Mouse (Mus musculus) neural tube, embryonic 14.5 days (tissue): ENCODE data around the gene Krba1. TPM values are rescaled to one million over a fixed set of nuclear protein-coding genes. Genes with fewer than 3 reads are reported as not detected.

ENCODE experiments used
- ATAC-seq: fragments of 200-750 bp; cut with Nextera tagmentation; 2 replicates; pipeline ENCODE4 v1.8.0; 2017; ENCODE audit warnings: low read depth, mild to moderate bottlenecking, moderate TSS enrichment, moderate library complexity
- H3K27ac ChIP-seq: fragments of 300-500 bp; sonication (generic); 2 replicates; pipeline ENCODE4 v1.5.1; 2014; ENCODE audit warnings: low read depth, mild to moderate bottlenecking, control low read depth, low read length, moderate library complexity, mixed read lengths
- H3K27me3 ChIP-seq: fragments of 300-500 bp; sonication (generic); 2 replicates; pipeline ENCODE4 v1.6.1; 2014; ENCODE audit warnings: low read length; ENCODE audit not compliant: control insufficient read depth, insufficient read depth
- H3K36me3 ChIP-seq: fragments of 300-500 bp; sonication (generic); 2 replicates; pipeline ENCODE4 v1.6.1; 2014; ENCODE audit warnings: low read length, mixed read lengths; ENCODE audit not compliant: control insufficient read depth, insufficient read depth
- H3K4me1 ChIP-seq: fragments of 300-500 bp; sonication (generic); 2 replicates; pipeline ENCODE4 v1.6.1; 2014; ENCODE audit warnings: low read length; ENCODE audit not compliant: control insufficient read depth, insufficient read depth
- H3K4me2 ChIP-seq: fragments of 300-500 bp; sonication (generic); 2 replicates; pipeline ENCODE4 v1.6.1; 2014; ENCODE audit warnings: mild to moderate bottlenecking, low read depth, low read length, control low read depth
- H3K4me3 ChIP-seq: fragments of 300-500 bp; sonication (generic); 2 replicates; pipeline ENCODE4 v1.5.1; 2014; ENCODE audit warnings: low read depth, low read length, control low read depth, mixed read lengths
- H3K9ac ChIP-seq: fragments of 300-500 bp; sonication (generic); replicated peaks from 2 replicates; pipeline ENCODE4 v1.6.1; 2014; ENCODE audit warnings: low read depth, mild to moderate bottlenecking, control low read depth, low read length, mixed read lengths
- H3K9me3 ChIP-seq: fragments of 300-500 bp; sonication (generic); 2 replicates; pipeline ENCODE4 v1.6.1; 2016; ENCODE audit warnings: low read length; ENCODE audit not compliant: control insufficient read depth
- WGBS: fragments of 180-500 bp; shearing (Covaris S2); extraction: QIAGEN DNeasy Blood & Tissue Kit; methylation state at CpG from one replicate; pipeline ENCODE4 v1.1.7; 2014; 5-methylcytosine and 5-hydroxymethylcytosine counted together
- polyA plus RNA-seq: library from polyadenylated mRNA; unstranded; fragments of >200 nt; fragmentation: Nextera tagmentation; extraction: Ambion mirVana; gene quantifications from 2 replicates; pipeline ENCODE4 v1.2.1, GENCODE M21; 2014

Gene Krba1
- polyA plus RNA-seq, 1 experiment from 2014 or later, result 28.1 TPM

GRCm38 (mm10) chr6:48444310-48445180, 49.2 kb downstream of the Krba1 start:
- peak; percentile 72 for ATAC-seq
- H3K27ac ChIP-seq, result peak overlapping the region; percentile 81
- 1% methylated on average over 29 of the region's 34 CpGs for WGBS
- H3K4me3 ChIP-seq, result peak overlapping the region; percentile 70
- H3K9ac ChIP-seq, result peak overlapping the region; percentile 55
- no peaks in the 10 kb centered on the region for H3K9me3 ChIP-seq
- H3K36me3 ChIP-seq, result no peaks in the 10 kb centered on the region
- H3K4me1 ChIP-seq, result no peaks in the 10 kb centered on the region
- peaks cover 1% of the 10 kb centered on the region; the same call in 1 of the 2 replicates for H3K27me3 ChIP-seq
- H3K4me2 ChIP-seq, result peak overlapping the region; percentile 80

DNA sequence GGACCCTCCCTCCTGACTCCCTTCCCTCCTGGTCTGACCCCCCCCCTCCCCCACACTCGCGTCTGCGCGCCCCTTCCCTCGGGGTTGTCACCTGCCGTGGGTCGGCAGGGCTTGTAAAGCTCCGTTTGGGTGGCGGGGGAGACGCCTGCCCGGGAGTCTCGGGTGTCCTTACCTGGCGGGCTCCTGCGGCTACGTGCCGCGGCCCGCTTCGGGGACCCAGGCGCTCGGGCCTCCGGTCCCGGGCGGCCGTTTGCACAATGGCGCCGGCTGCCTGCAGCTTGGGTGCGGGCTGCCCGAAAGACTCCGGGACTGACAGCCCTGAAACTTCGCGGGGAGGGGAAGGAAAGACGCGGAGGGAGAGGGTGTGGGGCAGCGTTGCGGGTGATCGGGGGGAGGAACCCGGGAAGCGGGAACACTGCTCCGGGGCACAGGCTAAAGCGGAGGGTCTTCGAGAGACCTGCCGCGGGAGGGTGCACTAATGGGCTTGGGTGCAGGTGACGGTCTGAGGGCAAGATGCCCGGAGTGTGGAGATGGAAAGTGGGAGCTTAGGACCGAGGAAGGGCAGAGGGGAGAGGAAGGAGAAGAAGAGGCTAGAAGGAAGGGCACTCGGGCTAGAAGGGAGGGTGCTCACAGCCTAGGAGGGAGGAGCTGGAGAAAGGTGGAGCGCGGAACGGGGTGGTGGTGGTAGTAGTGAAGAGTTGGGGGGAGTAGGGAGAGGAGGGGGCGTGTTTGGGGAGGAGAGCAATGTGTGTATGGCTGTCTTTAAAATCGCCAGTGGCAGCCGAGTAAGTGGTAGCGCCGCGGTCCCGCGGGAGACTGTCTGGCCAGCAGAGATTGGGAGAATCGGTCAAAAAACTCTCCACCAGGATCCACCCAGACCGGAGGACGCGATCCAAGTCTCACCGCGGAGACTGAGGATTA, 50.1 kb downstream of the Krba1 start, which contains the start of gene Zfp467:
Gene Zfp467 (minus strand): TSS at position 645 of the 921 bp plus-strand sequence.
- peak within 1 kb of the TSS; percentile 70 for H3K4me3 ChIP-seq
- no peaks in the 10 kb centered on the region for H3K27me3 ChIP-seq
- H3K36me3 ChIP-seq, result no peaks in the 10 kb centered on the region
- peak within 1 kb of the TSS; percentile 55 for H3K9ac ChIP-seq
- peak within 1 kb of the TSS; percentile 81 for H3K27ac ChIP-seq
- H3K9me3 ChIP-seq, result no peaks in the 10 kb centered on the region
- peak within 1 kb of the TSS; percentile 80 for H3K4me2 ChIP-seq
- no peaks in the 10 kb centered on the region for H3K4me1 ChIP-seq
- peak; percentile 29 for ATAC-seq
- under 1% methylated on average over 60 of the region's 65 CpGs for WGBS

GRCm38 (mm10) chr6:48446256-48446655, 50.9 kb downstream of the Krba1 start:
- 29% methylated on average over 3 of the region's 3 CpGs for WGBS
- Histone ChIP-seq H3K27me3 (no peaks in the 10 kb centered on the region), H3K9ac (no peak overlapping the region), H3K9me3 (no peaks in the 10 kb centered on the region), H3K36me3 (no peaks in the 10 kb centered on the region), H3K4me3 (peak overlapping the region; percentile 70), H3K27ac (no peak overlapping the region), H3K4me1 (no peaks in the 10 kb centered on the region), H3K4me2 (peak overlapping the region; percentile 80)
- no peak for ATAC-seq

GRCm38 (mm10) chr6:48446896-48447295, 51.5 kb downstream of the Krba1 start:
- no peak overlapping the region for H3K4me3 ChIP-seq
- H3K27ac ChIP-seq, result no peak overlapping the region
- H3K4me1 ChIP-seq, result no peaks in the 10 kb centered on the region
- H3K36me3 ChIP-seq, result no peaks in the 10 kb centered on the region
- H3K9me3 ChIP-seq, result no peaks in the 10 kb centered on the region
- H3K27me3 ChIP-seq, result no peaks in the 10 kb centered on the region
- no peak overlapping the region for H3K4me2 ChIP-seq
- WGBS, result 78% methylated on average over 3 of the region's 3 CpGs
- H3K9ac ChIP-seq, result no peak overlapping the region
- ATAC-seq, result no peak

DNA sequence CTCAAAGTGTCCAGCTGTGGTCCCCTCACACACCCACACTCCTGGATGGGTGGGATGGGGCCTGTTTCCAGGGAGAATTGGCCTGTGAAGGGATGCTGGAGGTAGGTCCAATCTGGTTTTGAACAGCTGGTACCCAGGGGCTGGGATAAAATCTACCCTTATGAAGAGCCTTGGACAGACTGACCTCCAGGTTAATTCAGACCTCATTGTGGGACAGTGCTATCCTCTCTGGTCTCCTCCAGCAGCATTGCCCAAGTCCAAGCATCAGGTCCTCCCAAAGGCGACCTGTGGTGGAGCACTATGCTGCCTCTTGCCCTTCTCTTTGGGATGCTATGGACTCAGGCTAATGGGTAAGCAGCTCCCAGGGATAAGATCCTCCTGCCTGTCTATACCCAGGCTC, 52.5 kb downstream of the Krba1 start, which contains the start of gene Sspo:
Gene Sspo (plus strand): TSS at position 301 of the 400 bp plus-strand sequence.
- no peak for ATAC-seq
- H3K27me3 ChIP-seq, result no peaks in the 10 kb centered on the region
- no peak within 1 kb of the TSS for H3K9ac ChIP-seq
- H3K36me3 ChIP-seq, result no peaks in the 10 kb centered on the region
- no peak within 1 kb of the TSS for H3K27ac ChIP-seq
- H3K4me1 ChIP-seq, result no peaks in the 10 kb centered on the region
- WGBS, result 89% methylated on average over 1 of the region's 1 CpGs
- H3K9me3 ChIP-seq, result no peaks in the 10 kb centered on the region
- no peak within 1 kb of the TSS for H3K4me3 ChIP-seq
- H3K4me2 ChIP-seq, result no peak within 1 kb of the TSS

- Histone ChIP-seq H3K27ac (no peak overlapping the region), H3K4me2 (no peak overlapping the region), H3K9me3 (no peaks in the 10 kb centered on the region), H3K36me3 (no peaks in the 10 kb centered on the region), H3K4me1 (no peaks in the 10 kb centered on the region), H3K27me3 (no peaks in the 10 kb centered on the region), H3K4me3 (no peak overlapping the region), H3K9ac (no peak overlapping the region)
- 83% methylated on average over 7 of the region's 7 CpGs for WGBS
- ATAC-seq, result no peak
Measured at GRCm38 (mm10) chr6:48448527-48448926, 53.1 kb downstream of the Krba1 start.

DNA sequence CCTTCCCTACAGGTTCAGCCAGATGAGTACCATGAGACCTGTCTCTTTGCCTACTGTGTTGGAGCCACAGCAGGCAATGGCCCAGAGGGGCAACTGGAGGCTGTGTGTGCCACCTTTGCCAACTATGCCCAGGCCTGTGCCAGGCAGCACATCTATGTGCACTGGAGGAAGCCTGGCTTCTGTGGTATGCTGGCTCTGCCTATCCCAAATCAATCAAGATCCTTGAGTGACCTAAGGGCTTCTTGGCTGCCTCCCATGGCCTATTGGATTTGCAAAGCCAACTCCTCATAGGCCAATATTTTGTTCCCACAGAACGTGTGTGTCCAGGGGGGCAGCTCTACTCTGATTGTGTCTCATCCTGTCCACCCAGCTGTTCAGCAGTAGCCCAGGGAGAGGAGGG, 56.8 kb downstream of the Krba1 start:
- 48% methylated on average over 1 of the region's 1 CpGs for WGBS
- Histone ChIP-seq H3K4me2 (no peak overlapping the region), H3K27me3 (no peaks in the 10 kb centered on the region), H3K27ac (no peak overlapping the region), H3K9ac (no peak overlapping the region), H3K9me3 (no peaks in the 10 kb centered on the region), H3K4me1 (no peaks in the 10 kb centered on the region), H3K4me3 (no peak overlapping the region), H3K36me3 (no peaks in the 10 kb centered on the region)
- no peak for ATAC-seq

DNA sequence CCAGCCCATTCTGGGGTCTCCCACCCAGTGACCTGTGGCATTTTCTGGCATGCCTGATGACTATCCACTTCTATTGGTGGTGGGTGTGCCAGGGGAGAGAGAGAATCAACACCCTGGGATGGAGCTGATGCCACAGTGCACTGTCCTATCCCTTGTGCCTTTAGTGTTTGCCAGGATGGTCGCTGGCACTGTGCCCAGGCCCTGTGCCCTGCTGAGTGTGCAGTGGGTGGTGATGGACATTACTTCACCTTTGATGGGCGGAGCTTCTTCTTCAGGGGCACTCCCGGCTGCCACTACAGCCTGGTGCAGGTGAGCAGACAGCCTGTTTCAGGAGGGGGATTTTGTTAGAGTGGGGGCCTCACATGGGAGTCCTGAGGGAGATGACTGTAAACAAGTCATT, 57.4 kb downstream of the Krba1 start:
- Histone ChIP-seq H3K36me3 (no peaks in the 10 kb centered on the region), H3K4me3 (no peak overlapping the region), H3K9ac (no peak overlapping the region), H3K27me3 (no peaks in the 10 kb centered on the region), H3K4me2 (no peak overlapping the region), H3K4me1 (no peaks in the 10 kb centered on the region), H3K27ac (no peak overlapping the region), H3K9me3 (no peaks in the 10 kb centered on the region)
- whole genome bisulfite sequencing, result 79% methylated on average over 3 of the region's 3 CpGs
- ATAC-seq, result no peak
